11 mouse cellular contexts compared by ENCODE assay signal in the genomic region with DNA sequence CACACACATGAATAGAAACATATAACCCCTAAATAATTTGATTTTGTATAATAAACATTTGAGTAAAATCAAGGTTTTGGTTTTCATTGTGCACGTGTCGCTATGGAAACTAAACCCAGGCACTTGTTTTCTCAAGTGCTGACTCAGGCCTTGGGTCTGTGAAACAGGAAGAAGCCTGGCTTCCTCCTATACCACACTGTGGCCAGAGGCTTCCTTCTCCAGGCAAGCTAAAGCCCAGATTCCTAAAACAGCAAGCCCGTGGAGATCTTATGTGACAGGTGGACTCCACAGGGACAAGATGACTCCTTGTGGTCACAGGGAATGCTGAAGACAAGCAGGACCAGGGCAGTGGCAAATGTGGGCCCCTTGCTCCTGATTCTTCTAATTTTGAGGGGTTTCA. TPM values are rescaled to one million over a fixed set of nuclear protein-coding genes. Genes with fewer than 3 reads are reported as not detected.
DNase-seq lines count a peak whose midpoint lies in the region; ATAC-seq and TF ChIP-seq lines count a peak whose summit lies in the region.
"Had no signal": no experiment of that assay in that cellular context is flagged by ENCODE, and none has a peak within 500 bp of the region (broad histone marks: within the 10 kb centered on the region; RNA-seq: fewer than 3 reads in every experiment).

No protein-coding gene starts in this region.

- 63% methylated on average over 3 of the region's 3 CpGs for WGBS in lung, embryonic 14.5 days
- 72% methylated on average over 3 of the region's 3 CpGs for WGBS in intestine, embryonic 16.5 days

- no peaks in the 10 kb centered on the region for H3K27me3 ChIP-seq in lung, embryonic 14.5 days (ENCODE audit: insufficient read depth, low read length)
- no peaks in the 10 kb centered on the region for H3K27me3 ChIP-seq in intestine, embryonic 16.5 days (replicated peaks; ENCODE audit: control insufficient read depth, insufficient read depth, low read length)
- H3K27me3 ChIP-seq: forebrain, embryonic 12.5 days had no signal

- no peaks in the 10 kb centered on the region for H3K9me3 ChIP-seq in lung, embryonic 14.5 days (ENCODE audit: low read depth, low read length)
- H3K9me3 ChIP-seq in intestine, embryonic 16.5 days (ENCODE audit: control insufficient read depth, low read length): no peaks in the 10 kb centered on the region
- H3K9me3 ChIP-seq: forebrain, embryonic 12.5 days; hindbrain, embryonic 10.5 days had no signal

- H3K4me1 ChIP-seq in lung, embryonic 14.5 days (ENCODE audit: insufficient read depth): no peaks in the 10 kb centered on the region
- H3K4me1 ChIP-seq in intestine, embryonic 16.5 days (ENCODE audit: control insufficient read depth, insufficient read depth, low read length): no peaks in the 10 kb centered on the region
- H3K4me1 ChIP-seq: forebrain, embryonic 12.5 days; hindbrain, embryonic 10.5 days had no signal

- H3K4me3 ChIP-seq in left cerebral cortex, adult 2 months: no peak overlapping the region
- H3K4me3 ChIP-seq in lung, embryonic 14.5 days (ENCODE audit: low read depth, low read length): no peak overlapping the region
- H3K4me3 ChIP-seq in intestine, embryonic 16.5 days (ENCODE audit: low read length): no peak overlapping the region
- H3K4me3 ChIP-seq: forebrain, embryonic 12.5 days; hindbrain, embryonic 10.5 days had no signal

- ATAC-seq in activated CD4-positive, CD25-positive, alpha-beta regulatory T cell, adult 4 months: peak; percentile 98
- ATAC-seq in lung, embryonic 14.5 days (ENCODE audit: insufficient read depth): no peak
- ATAC-seq in intestine, embryonic 16.5 days: no peak

- DNase-seq in left cerebral cortex, adult 2 months (ENCODE audit: extremely low spot score in 1 of 2, low spot score in 2 of 2): no peak
- DNase-seq in left cerebral cortex, postnatal 14 days (ENCODE audit: low spot score in 2 of 2): no peak
- peak; percentile 29 for DNase-seq in lung, embryonic 14.5 days
- peak; percentile 70 for DNase-seq in thymus, postnatal 0 days (ENCODE audit: low spot score)
- no peak for DNase-seq in adrenal gland, postnatal 4 days (ENCODE audit: low spot score in 2 of 2)
- no peak for DNase-seq in layer of hippocampus, adult 9-10 months (ENCODE audit: low spot score)
- DNase-seq: cerebellum, adult 11 months had no signal

- H3K9ac ChIP-seq in lung, embryonic 14.5 days: no peak overlapping the region
- H3K9ac ChIP-seq in intestine, embryonic 16.5 days (ENCODE audit: low read depth, low read length): no peak overlapping the region
- H3K9ac ChIP-seq: forebrain, embryonic 12.5 days had no signal

- no peak overlapping the region for H3K4me2 ChIP-seq in lung, embryonic 14.5 days
- H3K4me2 ChIP-seq in intestine, embryonic 16.5 days (ENCODE audit: low read depth, low read length): no peak overlapping the region
- H3K4me2 ChIP-seq: forebrain, embryonic 12.5 days had no signal

- peak overlapping the region; percentile 55 for H3K27ac ChIP-seq in left cerebral cortex, adult 2 months
- no peak overlapping the region for H3K27ac ChIP-seq in lung, embryonic 14.5 days (ENCODE audit: low read depth)
- no peak overlapping the region for H3K27ac ChIP-seq in intestine, embryonic 16.5 days (ENCODE audit: low read length)
- H3K27ac ChIP-seq: forebrain, embryonic 12.5 days; hindbrain, embryonic 10.5 days had no signal

- peaks cover 74% of the 10 kb centered on the region for H3K36me3 ChIP-seq in lung, embryonic 14.5 days (ENCODE audit: insufficient read depth)
- H3K36me3 ChIP-seq in intestine, embryonic 16.5 days (ENCODE audit: control insufficient read depth, insufficient read depth, low read length): peaks cover 9% of the 10 kb centered on the region; the same call in 1 of the 2 replicates

- no peak for TF ChIP-seq CTCF in left cerebral cortex, adult 2 months (IDR thresholded peaks at IDR 0.05)
- TF ChIP-seq CTCF in lung, embryonic 14.5 days (IDR thresholded peaks at IDR 0.05; ENCODE audit: low read depth): no peak

- intact Hi-C loops in left cerebral cortex, adult 2 months (cut with DNase I): no loop called here
- intact Hi-C loops in left cerebral cortex, postnatal 14 days (cut with DNase I): no loop called here

RNA-seq across cellular contexts. Expression of gene Bid, which starts 38.6 kb away (rescaled TPM):
- total RNA-seq in left cerebral cortex, adult 2 months (2021): 1 to 10 TPM; 9.0 to 9.8 TPM
- total RNA-seq in left cerebral cortex, postnatal 14 days (2021): 10 to 100 TPM; 10.7 to 12.7 TPM
- polyA plus RNA-seq in activated CD4-positive, CD25-positive, alpha-beta regulatory T cell, adult 4 months (2017; shearing (Covaris generic)): 10 to 100 TPM; 43.2 to 44.9 TPM
- 18.1 and 22.1 TPM in 2 replicates for polyA plus RNA-seq in lung, embryonic 14.5 days (2014; fragmentation: Nextera tagmentation; extraction: Ambion mirVana)
- polyA plus RNA-seq in thymus, postnatal 0 days (2015; fragmentation: Nextera tagmentation; extraction: Ambion mirVana): 72.6 and 78.5 TPM in 2 replicates
- polyA plus RNA-seq in intestine, embryonic 16.5 days (2015; fragmentation: Nextera tagmentation; extraction: Ambion mirVana): 22.6 and 23.7 TPM in 2 replicates
- total RNA-seq in adrenal gland, postnatal 4 days (2021): 10 to 100 TPM; 13.4 to 16.8 TPM

Comparison
In these comparisons a context has a peak if more than half of its experiments do, and no peak if none do; other contexts are left out.
1. DNase-seq: peak in lung, embryonic 14.5 days (single experiment) and thymus, postnatal 0 days (single experiment); none in left cerebral cortex, adult 2 months (0 of 2), left cerebral cortex, postnatal 14 days (0 of 2), adrenal gland, postnatal 4 days (0 of 2) and layer of hippocampus, adult 9-10 months (single experiment).